Mouse (Mus musculus): ENCODE measurements at regions not wholly inside any gene's neighbourhood (a gene's known extent, or its start where the extent isn't known, plus 50 kb on each side); places are given as distances from the start of the nearest gene placed in this dataset.

- DNase-seq (ENCODE audit: extremely low spot score in 1 of 2, low spot score in 1 of 2), result peak in 1 of 2 experiments; percentile 2
These were observed 940.6 kb downstream of the Kcna4 start for GRCm38 (mm10) chr2:108231054-108231453.

GRCm38 (mm10) chr2:108231924-108232323 is 941.5 kb downstream of the Kcna4 start:
- peak in 1 of 2 experiments; percentile 10 for DNase-seq (ENCODE audit: extremely low spot score in 1 of 2, low spot score in 1 of 2)

GRCm38 (mm10) chr2:108236286-108236988 is 946.0 kb downstream of the Kcna4 start:
- DNase-seq (ENCODE audit: extremely low spot score in 1 of 2, low spot score in 1 of 2), result no peak

Data from frontal cortex, adult 2 months (tissue).